Mouse (Mus musculus): ENCODE measurements around the gene Gpr18.

- TF ChIP-seq CTCF (IDR thresholded peaks at IDR 0.05; ENCODE audit: low read depth) (no peak), EP300 (IDR thresholded peaks at IDR 0.05; ENCODE audit: low read depth) (no peak)
Observed at GRCm38 (mm10) chr14:121884150-121884797, 31.3 kb downstream of the Gpr18 start.

Measured in liver, postnatal 0 days (tissue).